Mouse (Mus musculus): ENCODE results near the gene Myo18a.
"Not testable (repeated sequence)": the region's sequence is repeated elsewhere in the genome, so short reads cannot be mapped to it uniquely, and the experiment has no call there.

The Myo18a gene

DNA sequence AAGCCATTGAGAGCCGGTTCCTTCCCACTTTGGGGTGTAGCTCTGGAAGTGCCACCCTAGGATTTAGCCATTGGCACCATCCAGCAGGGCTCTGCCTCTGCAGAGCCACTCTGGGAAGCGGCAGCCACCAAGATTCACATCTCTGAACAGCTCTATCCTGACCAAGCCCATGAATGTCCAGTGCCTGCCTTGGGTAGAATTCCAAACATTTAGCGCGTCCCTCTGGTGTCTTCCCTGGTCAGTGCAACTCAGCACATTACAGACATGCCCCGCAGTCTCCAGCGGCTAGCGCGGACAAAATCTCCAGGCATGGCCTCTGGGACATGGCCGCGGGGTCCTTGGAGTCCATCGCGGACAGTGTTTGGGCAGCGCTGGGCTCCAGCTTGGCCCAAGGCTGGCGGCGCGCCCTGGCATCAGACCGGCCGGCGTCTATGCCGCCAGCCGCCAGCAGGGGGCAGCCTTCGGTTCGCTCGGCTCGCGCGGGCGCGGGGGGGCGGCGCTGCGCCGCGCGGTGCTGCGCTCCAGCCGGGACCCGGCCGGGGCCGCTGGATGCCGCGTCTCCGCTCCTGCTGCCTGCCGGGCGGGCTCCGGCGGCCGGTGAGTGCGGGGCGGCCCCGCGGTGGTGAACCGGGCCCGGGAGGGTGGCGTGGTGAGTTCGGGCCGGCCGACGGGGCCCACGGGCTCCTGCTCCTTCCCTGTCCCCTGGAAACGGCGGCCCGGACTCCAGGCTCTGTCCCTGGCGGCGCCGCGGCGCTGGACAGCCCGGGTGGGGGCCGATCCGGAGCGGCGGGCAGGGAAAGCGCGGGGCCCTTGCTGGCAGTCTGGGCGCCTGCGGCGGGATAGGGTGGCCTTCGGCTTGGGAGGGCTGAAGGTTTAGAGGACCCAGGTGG, at the start of gene Myo18a:
Gene Myo18a (plus strand): TSS at position 464 of the 890 bp plus-strand sequence.
- peak; percentile 83 for DNase-seq

- DNase-seq = no peak
These were observed 49.3 kb upstream of the Myo18a start for GRCm38 (mm10) chr11:77713736-77714135.

DNA sequence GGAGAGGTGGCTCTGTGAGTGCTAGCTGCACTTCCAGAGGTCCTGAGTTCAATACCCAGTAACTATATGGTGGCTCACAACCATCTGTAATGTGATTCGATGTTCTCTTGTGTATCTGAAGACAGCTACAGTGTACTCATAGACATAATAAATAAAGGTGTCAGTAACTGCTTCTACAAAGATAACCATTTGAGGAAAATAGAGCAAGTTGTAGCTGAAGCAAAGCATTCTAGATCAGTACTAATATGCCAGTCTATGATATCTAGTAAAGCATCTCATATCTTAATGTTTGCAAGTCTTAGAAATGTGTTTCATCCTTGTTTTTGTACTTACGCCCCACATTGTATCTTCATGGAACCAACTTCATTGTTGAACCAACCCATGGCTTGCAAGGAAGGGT, 44.0 kb upstream of the Myo18a start:
- no peak for DNase-seq

DNA sequence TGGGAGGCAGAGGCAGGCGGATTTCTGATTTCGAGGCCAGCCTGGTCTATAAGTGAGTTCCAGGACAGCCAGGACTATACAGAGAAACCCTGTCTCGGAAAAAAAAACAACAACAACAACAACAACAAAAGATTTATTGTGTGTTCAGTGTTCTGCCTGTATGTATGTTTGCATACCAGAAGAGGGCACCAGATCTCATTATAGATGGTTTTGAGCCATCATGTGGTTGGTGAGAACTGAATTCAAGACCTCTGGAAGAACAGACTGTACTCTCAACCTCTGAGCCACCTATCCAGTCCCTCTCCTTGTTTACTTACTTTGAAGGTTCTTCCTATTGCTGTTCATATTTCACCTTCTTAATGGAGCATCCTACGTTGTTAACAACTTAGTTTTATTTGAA, 41.7 kb upstream of the Myo18a start:
- DNase-seq = no peak

GRCm38 (mm10) chr11:77724766-77725165, 38.3 kb upstream of the Myo18a start:
- DNase-seq = no peak

GRCm38 (mm10) chr11:77725183-77725582, 37.9 kb upstream of the Myo18a start, which contains the start of gene Cryba1:
Gene Cryba1 (minus strand): TSS chr11:77725283.
- no peak for DNase-seq

- DNase-seq = peak; percentile 14
These were observed 34.5 kb upstream of the Myo18a start for GRCm38 (mm10) chr11:77728587-77728986.

GRCm38 (mm10) chr11:77737289-77737688, 25.8 kb upstream of the Myo18a start:
- peak; percentile 80 for DNase-seq

DNA sequence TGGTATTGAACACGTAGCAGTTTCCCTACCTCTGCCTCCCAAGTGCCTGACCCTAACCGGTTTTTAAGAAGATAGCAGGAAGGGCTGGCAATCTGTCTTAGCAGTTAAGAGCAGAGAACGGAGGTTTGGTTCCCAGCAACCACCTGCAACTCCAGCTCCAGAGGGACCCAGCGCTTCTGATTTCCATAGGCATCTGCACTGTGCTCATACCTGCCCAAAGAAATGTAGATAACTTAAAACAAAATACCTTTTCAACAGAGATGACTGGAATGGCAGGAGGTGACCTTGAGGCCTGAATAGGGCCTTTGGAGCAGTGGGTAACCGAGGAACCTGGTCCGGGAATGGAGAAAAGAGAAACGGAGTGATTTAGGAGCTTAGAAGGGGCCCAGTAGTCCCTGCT, 24.5 kb upstream of the Myo18a start:
- DNase-seq = no peak

DNA sequence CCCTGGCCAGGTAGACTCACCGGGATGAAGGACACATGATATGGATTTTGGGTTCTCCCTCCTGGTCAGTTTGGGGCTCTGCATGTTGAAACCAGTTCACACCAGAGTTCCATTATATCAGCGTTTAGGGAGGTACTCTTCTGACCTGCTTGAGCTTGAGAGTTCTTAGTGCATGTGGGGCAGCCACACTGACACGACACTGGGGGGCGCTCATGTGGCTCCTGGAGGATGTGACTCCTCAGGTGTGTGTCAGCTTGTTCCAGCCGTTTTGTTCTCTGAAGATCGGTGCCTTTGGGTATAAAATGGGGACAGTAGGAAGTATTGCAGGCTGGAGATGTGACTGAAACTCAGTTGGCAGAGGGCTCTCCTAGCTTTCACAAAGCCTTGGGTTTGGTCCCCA, 19.1 kb upstream of the Myo18a start:
- peak; percentile 33 for DNase-seq

- no peak for DNase-seq
These were observed 16.4 kb upstream of the Myo18a start for GRCm38 (mm10) chr11:77746652-77747051.

DNA sequence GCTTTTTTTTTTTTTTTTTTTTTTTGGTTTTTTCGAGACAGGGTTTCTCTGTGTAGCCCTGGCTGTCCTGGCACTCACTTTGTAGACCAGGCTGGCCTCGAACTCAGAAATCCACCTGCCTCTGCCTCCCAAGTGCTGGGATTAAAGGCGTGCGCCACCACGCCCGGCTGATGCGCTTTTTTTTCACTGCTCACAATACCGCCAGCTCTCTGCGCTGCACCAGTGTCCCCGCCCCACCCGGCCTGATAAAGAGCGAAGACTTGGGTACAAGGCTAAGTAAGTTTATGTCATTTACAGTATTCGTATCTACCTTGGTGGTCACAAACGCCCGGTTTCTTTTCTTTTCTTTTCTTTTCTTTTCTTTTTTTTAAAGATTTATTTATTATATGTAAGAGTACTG, 15.9 kb upstream of the Myo18a start:
- DNase-seq = not testable (repeated sequence)

DNA sequence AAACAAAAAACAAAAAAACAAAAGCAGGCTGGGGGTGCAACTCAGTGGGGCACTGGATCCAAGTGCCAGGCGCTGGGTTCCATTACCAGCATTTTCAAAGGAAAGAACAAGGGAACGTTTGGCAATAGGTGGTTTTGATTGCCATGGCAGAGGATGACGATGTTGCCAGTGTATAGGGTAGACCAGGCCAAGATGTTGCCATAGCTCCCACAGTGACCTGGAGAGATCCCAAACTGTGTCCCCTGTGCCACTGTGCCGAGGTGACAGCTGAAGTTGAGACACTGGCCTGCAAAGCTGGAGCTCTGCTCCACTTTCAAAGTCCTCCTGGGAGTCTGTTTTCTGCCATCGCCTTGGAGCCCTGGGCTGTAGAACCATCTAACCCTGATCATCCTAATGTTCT, 14.1 kb upstream of the Myo18a start:
- DNase-seq = no peak

- no peak for DNase-seq
These were observed 10.5 kb upstream of the Myo18a start for GRCm38 (mm10) chr11:77752525-77752924.

GRCm38 (mm10) chr11:77753469-77753868, 9.6 kb upstream of the Myo18a start:
- no peak for DNase-seq

GRCm38 (mm10) chr11:77760031-77760430, 3.0 kb upstream of the Myo18a start:
- DNase-seq = no peak

- DNase-seq = peak; percentile 77
These were observed 761 bp downstream of the Myo18a start for GRCm38 (mm10) chr11:77763673-77764340.

GRCm38 (mm10) chr11:77764694-77765458, 1.8 kb downstream of the Myo18a start:
- peak; percentile 46 for DNase-seq

GRCm38 (mm10) chr11:77765459-77765777, 2.4 kb downstream of the Myo18a start:
- peak; percentile 52 for DNase-seq

DNA sequence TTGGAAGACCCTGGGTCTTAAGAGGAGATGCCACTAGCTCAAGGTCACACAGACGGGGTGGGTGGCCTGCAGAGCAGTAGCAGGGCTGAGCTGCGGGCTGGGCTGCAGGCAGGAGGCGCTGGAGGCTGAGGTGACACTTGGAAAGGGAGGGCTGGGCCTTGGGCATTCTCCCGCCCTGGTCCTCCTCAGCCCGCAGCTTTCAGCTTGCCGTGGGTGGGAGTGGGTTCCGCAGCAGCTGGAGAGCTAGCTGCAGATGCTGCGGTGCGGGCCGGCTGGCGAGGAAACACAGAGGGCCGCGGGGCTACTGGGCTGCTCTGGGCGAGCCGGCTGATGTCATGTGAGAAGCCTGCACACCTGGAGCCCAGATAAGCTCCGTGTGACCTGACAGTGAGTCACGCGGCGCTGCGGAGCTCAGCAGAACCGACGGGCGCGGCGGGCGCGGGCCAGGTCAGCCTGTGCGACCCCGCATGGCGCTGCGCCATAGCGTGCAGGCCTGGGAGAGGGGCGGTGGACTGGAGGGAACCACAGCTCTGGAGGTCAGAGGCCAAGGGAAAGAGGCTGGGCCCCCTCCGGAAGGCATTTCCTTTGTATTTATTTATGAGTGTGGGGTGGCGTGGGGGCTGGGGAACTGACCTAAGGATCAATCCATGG, 3.4 kb downstream of the Myo18a start:
- DNase-seq = peak; percentile 55

GRCm38 (mm10) chr11:77769496-77769895, 6.5 kb downstream of the Myo18a start:
- no peak for DNase-seq

- DNase-seq = no peak
These were observed 7.3 kb downstream of the Myo18a start for GRCm38 (mm10) chr11:77770346-77770745.
